Mouse (Mus musculus) CH12.LX (cell line): ENCODE measurements around the gene Rnf225.

Experiments used
- CTCF ChIP-seq, 2 experiments: IDR thresholded peaks in 1 of 2; conservative IDR thresholded peaks in 1 of 2; 2 replicates each; pipeline ENCODE4 v1.5.1; 2011 to 2012; ENCODE audit warnings: low read depth in 2 of 2, low read length in 2 of 2, improper control_type of control experiment in 1 of 2, inconsistent platforms in 1 of 2, mild to moderate bottlenecking in 1 of 2, moderate library complexity in 1 of 2
- EP300 ChIP-seq: IDR thresholded peaks from 2 replicates; pipeline ENCODE4 v1.6.1; 2011; ENCODE audit warnings: low read length, improper control_type of control experiment
- IRF4 ChIP-seq: IDR thresholded peaks from 2 replicates; pipeline ENCODE4 v1.6.1; 2014; ENCODE audit warnings: low read depth, mild to moderate bottlenecking, inconsistent platforms, low read length, improper control_type of control experiment
- MXI1 ChIP-seq: IDR thresholded peaks from 2 replicates; pipeline ENCODE4 v1.6.1; 2011; ENCODE audit warnings: mild to moderate bottlenecking, low read depth, low read length, improper control_type of control experiment
- POLR2A ChIP-seq: IDR thresholded peaks from 2 replicates; pipeline ENCODE4 v1.6.1; 2011; ENCODE audit warnings: low read depth, mild to moderate bottlenecking, improper control_type of control experiment, low read length
- SIN3A ChIP-seq: IDR thresholded peaks from 2 replicates; pipeline ENCODE4 v1.6.1; 2012; ENCODE audit warnings: low read length, improper control_type of control experiment, inconsistent platforms
- UBTF ChIP-seq: IDR thresholded peaks from 2 replicates; pipeline ENCODE4 v1.6.1; 2012; ENCODE audit warnings: low read depth, mild to moderate bottlenecking, inconsistent platforms, low read length, improper control_type of control experiment, moderate library complexity
- USF1 ChIP-seq: IDR thresholded peaks from 2 replicates; pipeline ENCODE4 v1.6.1; 2014; ENCODE audit warnings: low read depth, mild to moderate bottlenecking, inconsistent platforms, low read length, improper control_type of control experiment

- no peak for TF ChIP-seq CTCF (conservative IDR thresholded peaks at IDR 0.05 in 1 of 2, IDR thresholded peaks at IDR 0.05 in 1 of 2; ENCODE audit: low read depth in 2 of 2, low read length in 2 of 2)
- no peak for TF ChIP-seq POLR2A
- TF ChIP-seq MXI1: no peak
- TF ChIP-seq USF1: no peak
- TF ChIP-seq IRF4: no peak
- no peak for TF ChIP-seq EP300
- TF ChIP-seq UBTF: no peak
- no peak for TF ChIP-seq SIN3A
Measured at GRCm38 (mm10) chr7:12980291-12980690, 53.1 kb downstream of the Rnf225 start.
